Mouse (Mus musculus) lung, embryonic 14.5 days (tissue): ENCODE measurements around the gene Sept8. TPM values are rescaled to one million over a fixed set of nuclear protein-coding genes. Genes with fewer than 3 reads are reported as not detected.
A peak's percentile ranks its signal among the peaks of the same experiment; 100 is the strongest.

Experiments used
- ATAC-seq: fragments of 200-750 bp; cut with Nextera tagmentation; 2 replicates; pipeline ENCODE4 v1.8.0; 2017; ENCODE audit warnings: mild to moderate bottlenecking, moderate TSS enrichment, moderate library complexity; ENCODE audit not compliant: insufficient read depth
- DNase-seq: peaks from one replicate; pipeline ENCODE4 v3.0.0-alpha.2; 2015
- H3K27ac ChIP-seq: fragments of 300-500 bp; sonication (generic); 2 replicates; pipeline ENCODE4 v1.5.1; 2014; ENCODE audit warnings: low read depth, mild to moderate bottlenecking, moderate library complexity
- H3K27me3 ChIP-seq: fragments of 300-500 bp; sonication (generic); 2 replicates; pipeline ENCODE4 v1.6.1; 2014; ENCODE audit warnings: low read length, control low read depth; ENCODE audit not compliant: insufficient read depth
- H3K36me3 ChIP-seq: fragments of 300-500 bp; sonication (generic); 2 replicates; pipeline ENCODE4 v1.6.1; 2014; ENCODE audit warnings: control low read depth; ENCODE audit not compliant: insufficient read depth
- H3K4me1 ChIP-seq: fragments of 300-500 bp; sonication (generic); 2 replicates; pipeline ENCODE4 v1.6.1; 2014; ENCODE audit warnings: antibody characterized with exemption, control low read depth; ENCODE audit not compliant: insufficient read depth
- H3K4me2 ChIP-seq: fragments of 300-500 bp; sonication (generic); 2 replicates; pipeline ENCODE4 v1.6.1; 2014; ENCODE audit warnings: mild to moderate bottlenecking
- H3K4me3 ChIP-seq: fragments of 300-500 bp; sonication (generic); 2 replicates; pipeline ENCODE4 v1.5.1; 2014; ENCODE audit warnings: low read depth, low read length
- H3K9ac ChIP-seq: fragments of 300-500 bp; sonication (generic); 2 replicates; pipeline ENCODE4 v1.6.1; 2014
- H3K9me3 ChIP-seq: fragments of 300-500 bp; sonication (generic); 2 replicates; pipeline ENCODE4 v1.6.1; 2016; ENCODE audit warnings: low read depth, low read length, control low read depth
- CTCF ChIP-seq: IDR thresholded peaks from 2 replicates; pipeline ENCODE4 v1.5.1; 2016; ENCODE audit warnings: antibody characterized with exemption, low read depth
- WGBS: fragments of 180-500 bp; shearing (Covaris S2); extraction: QIAGEN DNeasy Blood & Tissue Kit; methylation state at CpG from one replicate; pipeline ENCODE4 v1.1.7; 2014; 5-methylcytosine and 5-hydroxymethylcytosine counted together
- polyA plus RNA-seq: library from polyadenylated mRNA; unstranded; fragments of >200 nt; fragmentation: Nextera tagmentation; extraction: Ambion mirVana; gene quantifications from 2 replicates; pipeline ENCODE4 v1.2.1, GENCODE M21; 2014

The Sept8 gene
- polyA plus RNA-seq, 1 experiment from 2014 or later: 25.6 TPM

GRCm38 (mm10) chr11:53508152-53508551, 10.9 kb upstream of the Sept8 start:
- H3K4me1 ChIP-seq: no peaks in the 10 kb centered on the region
- no peaks in the 10 kb centered on the region for H3K9me3 ChIP-seq
- H3K36me3 ChIP-seq: no peaks in the 10 kb centered on the region
- no peak for TF ChIP-seq CTCF
- H3K27ac ChIP-seq: no peak overlapping the region
- 57% methylated on average over 7 of the region's 7 CpGs for WGBS
- no peak overlapping the region for H3K4me2 ChIP-seq
- ATAC-seq: no peak
- DNase-seq: peak; percentile 43
- no peaks in the 10 kb centered on the region for H3K27me3 ChIP-seq
- no peak overlapping the region for H3K4me3 ChIP-seq
- no peak overlapping the region for H3K9ac ChIP-seq

- Histone ChIP-seq H3K27me3 (no peaks in the 10 kb centered on the region), H3K4me3 (no peak overlapping the region), H3K36me3 (no peaks in the 10 kb centered on the region), H3K9me3 (no peaks in the 10 kb centered on the region), H3K4me1 (no peaks in the 10 kb centered on the region), H3K4me2 (no peak overlapping the region), H3K27ac (no peak overlapping the region), H3K9ac (no peak overlapping the region)
- 37% methylated on average over 3 of the region's 3 CpGs for WGBS
- TF ChIP-seq CTCF: no peak
- no peak for ATAC-seq
- DNase-seq: no peak
These were observed 10.5 kb upstream of the Sept8 start for GRCm38 (mm10) chr11:53508591-53508990.

GRCm38 (mm10) chr11:53510351-53510750, 8.7 kb upstream of the Sept8 start:
- Histone ChIP-seq H3K4me3 (no peak overlapping the region), H3K27ac (no peak overlapping the region), H3K9ac (no peak overlapping the region), H3K27me3 (no peaks in the 10 kb centered on the region), H3K4me2 (no peak overlapping the region), H3K36me3 (no peaks in the 10 kb centered on the region), H3K9me3 (no peaks in the 10 kb centered on the region), H3K4me1 (no peaks in the 10 kb centered on the region)
- ATAC-seq (no peak), DNase-seq (no peak)
- WGBS: 52% methylated on average over 5 of the region's 5 CpGs
- TF ChIP-seq CTCF: no peak

GRCm38 (mm10) chr11:53516775-53517627, 2.1 kb upstream of the Sept8 start:
- no peak for ATAC-seq
- Histone ChIP-seq H3K4me2 (no peak overlapping the region), H3K9me3 (no peaks in the 10 kb centered on the region), H3K36me3 (no peaks in the 10 kb centered on the region), H3K4me3 (no peak overlapping the region), H3K9ac (no peak overlapping the region), H3K4me1 (peaks cover 21% of the 10 kb centered on the region), H3K27ac (0 out of 2 replicates have a peak overlapping the region, but pooled peaks have one; percentile 24), H3K27me3 (no peaks in the 10 kb centered on the region)
- 28% methylated on average over 8 of the region's 8 CpGs for WGBS
- peak; percentile 56 for DNase-seq
- no peak for TF ChIP-seq CTCF

- Histone ChIP-seq H3K4me3 (no peak overlapping the region), H3K9ac (no peak overlapping the region), H3K9me3 (no peaks in the 10 kb centered on the region), H3K36me3 (no peaks in the 10 kb centered on the region), H3K4me1 (peaks cover 27% of the 10 kb centered on the region), H3K27ac (no peak overlapping the region), H3K4me2 (peak overlapping the region; percentile 87), H3K27me3 (no peaks in the 10 kb centered on the region)
- DNase-seq (no peak), ATAC-seq (no peak)
- 36% methylated on average over 5 of the region's 5 CpGs for WGBS
- no peak for TF ChIP-seq CTCF
These were observed 298 bp upstream of the Sept8 start for GRCm38 (mm10) chr11:53518759-53519158.

GRCm38 (mm10) chr11:53520122-53520978, 1.3 kb downstream of the Sept8 start:
- peak overlapping the region; percentile 84 for H3K27ac ChIP-seq
- H3K9me3 ChIP-seq: no peaks in the 10 kb centered on the region
- DNase-seq (peak; percentile 75), ATAC-seq (peak; percentile 62)
- peak overlapping the region; percentile 87 for H3K4me2 ChIP-seq
- no peak for TF ChIP-seq CTCF
- WGBS: 2% methylated on average over 24 of the region's 24 CpGs
- H3K4me3 ChIP-seq: peak overlapping the region; percentile 78
- peak overlapping the region; percentile 85 for H3K9ac ChIP-seq
- H3K36me3 ChIP-seq: no peaks in the 10 kb centered on the region
- no peaks in the 10 kb centered on the region for H3K27me3 ChIP-seq
- H3K4me1 ChIP-seq: peaks cover 27% of the 10 kb centered on the region
